Mouse (Mus musculus): ENCODE results near the gene Cdkl5. TPM values are rescaled to one million over a fixed set of nuclear protein-coding genes. Genes with fewer than 3 reads are reported as not detected.

The Cdkl5 gene
- polyA plus RNA-seq, 1 experiment = 33.9 TPM

GRCm38 (mm10) chrX:160750808-160751207 lies 243.7 kb downstream of the Cdkl5 start:
- no peak for DNase-seq (ENCODE audit: extremely low spot score in 1 of 2, low spot score in 1 of 2)

- no peak for DNase-seq (ENCODE audit: extremely low spot score in 1 of 2, low spot score in 1 of 2)
These were observed 245.9 kb downstream of the Cdkl5 start for GRCm38 (mm10) chrX:160748653-160749052.

- no peak for DNase-seq (ENCODE audit: extremely low spot score in 1 of 2, low spot score in 1 of 2)
These were observed 249.1 kb downstream of the Cdkl5 start for GRCm38 (mm10) chrX:160745399-160745798.

GRCm38 (mm10) chrX:160735650-160736049 lies 258.9 kb downstream of the Cdkl5 start, which contains the start of gene Ppef1:
Gene Ppef1, minus strand, starts transcription at chrX:160735765.
- DNase-seq (ENCODE audit: extremely low spot score in 1 of 2, low spot score in 1 of 2) = no peak

Other genes starting within 250 kb of the Cdkl5 start
- gene Rs1, start 226.7 kb downstream of the Cdkl5 start, polyA plus RNA-seq (2012; rRNA removed) = 0.02 TPM in 2 replicates
- gene Gja6, start 87.7 kb downstream of the Cdkl5 start, polyA plus RNA-seq (2012; rRNA removed) = 0.74 and 0.90 TPM in 2 replicates
- 1.4 and 2.3 TPM in 2 replicates for gene Scml2, start 122.5 kb upstream of the Cdkl5 start, polyA plus RNA-seq (2012; rRNA removed)